Mouse (Mus musculus) midbrain, embryonic 10.5 days (tissue): Measurements from ENCODE around the gene Per1. TPM values are rescaled to one million over a fixed set of nuclear protein-coding genes. Genes with fewer than 3 reads are reported as not detected.
A peak's percentile ranks its signal among the peaks of the same experiment; 100 is the strongest.

ENCODE experiments used
- DNase-seq: peaks from one replicate; pipeline ENCODE4 v3.0.0-alpha.2; 2017; ENCODE audit warnings: low spot score
- H3K27ac ChIP-seq: fragments of 300-500 bp; sonication (generic); replicated peaks from 2 replicates; pipeline ENCODE4 v1.5.1; 2016; ENCODE audit warnings: mild to moderate bottlenecking
- H3K27me3 ChIP-seq: fragments of 300-500 bp; sonication (generic); 2 replicates; pipeline ENCODE4 v1.6.1; 2016; ENCODE audit warnings: low read depth, mild to moderate bottlenecking; ENCODE audit not compliant: poor library complexity, severe bottlenecking
- H3K36me3 ChIP-seq: fragments of 300-500 bp; sonication (generic); 2 replicates; pipeline ENCODE4 v1.6.1; 2016; ENCODE audit warnings: mild to moderate bottlenecking, moderate library complexity
- H3K4me1 ChIP-seq: fragments of 300-500 bp; sonication (generic); 2 replicates; pipeline ENCODE4 v1.6.1; 2016
- H3K4me3 ChIP-seq: fragments of 300-500 bp; sonication (generic); 2 replicates; pipeline ENCODE4 v1.5.1; 2016; ENCODE audit warnings: mild to moderate bottlenecking, moderate library complexity
- H3K9me3 ChIP-seq: fragments of 300-500 bp; sonication (generic); replicated peaks from 2 replicates; pipeline ENCODE4 v1.6.1; 2016; ENCODE audit warnings: mild to moderate bottlenecking
- WGBS: fragments of 180-500 bp; shearing (Covaris S2); methylation state at CpG from one replicate; pipeline ENCODE4 v1.1.7; 2016; 5-methylcytosine and 5-hydroxymethylcytosine counted together
- polyA plus RNA-seq: library from polyadenylated mRNA; unstranded; fragments of >200 nt; fragmentation: Nextera tagmentation; extraction: Ambion mirVana; gene quantifications from 2 replicates; pipeline ENCODE4 v1.2.1, GENCODE M21; 2016

Gene Per1
- polyA plus RNA-seq, 1 experiment from 2014 or later, result 7.6 TPM

DNA sequence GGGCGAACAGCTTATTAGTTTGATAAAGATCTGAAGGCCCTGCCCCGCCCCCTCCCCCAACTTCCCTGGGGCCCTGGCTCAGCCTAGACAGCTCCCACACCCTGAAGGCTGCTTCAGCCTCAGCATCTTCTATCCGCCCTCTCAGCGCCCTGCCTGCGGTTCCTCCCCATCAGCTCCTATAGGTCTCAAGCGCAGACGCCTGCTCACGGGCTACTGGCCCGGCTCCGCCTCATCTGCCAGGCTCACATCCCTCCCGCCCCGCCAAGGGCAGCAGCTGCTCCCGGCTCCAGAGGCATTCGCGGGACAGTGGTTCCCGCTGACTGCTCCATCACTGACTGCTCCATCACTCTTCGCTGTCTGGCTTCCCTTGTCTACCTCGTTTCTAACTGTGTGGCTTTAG, 61.8 kb downstream of the Per1 start, which contains the start of gene Alox12b:
Gene Alox12b, plus strand, starts transcription at position 190 of the 400 bp plus-strand sequence.
- Histone ChIP-seq H3K27ac (0 out of 2 replicates have a peak within 1 kb of the TSS, but pooled peaks have one; percentile 2), H3K9me3 (no peaks in the 10 kb centered on the region), H3K27me3 (peaks cover 47% of the 10 kb centered on the region), H3K36me3 (no peaks in the 10 kb centered on the region), H3K4me3 (peak within 1 kb of the TSS; percentile 40), H3K4me1 (peaks cover 10% of the 10 kb centered on the region)
- peak; percentile 47 for DNase-seq
- 3% methylated on average over 18 of the region's 18 CpGs for WGBS

Other genes starting within 250 kb of the Per1 start
- 55.2 and 60.3 TPM in 2 replicates for gene Ndel1, start 223.4 kb upstream of the Per1 start, polyA plus RNA-seq
- gene Rnf222, start 206.7 kb upstream of the Per1 start, polyA plus RNA-seq, result 0.04 and 0.05 TPM in 2 replicates
- 856 and 1,017 TPM in 2 replicates for gene Rpl26, start 193.6 kb upstream of the Per1 start, polyA plus RNA-seq
- gene Odf4, start 168.1 kb upstream of the Per1 start, polyA plus RNA-seq, result not detected in 2 replicates
- 6.4 and 6.6 TPM in 2 replicates for gene Arhgef15, start 137.7 kb upstream of the Per1 start, polyA plus RNA-seq
- 2.0 and 2.1 TPM in 2 replicates for gene Slc25a35, start 127.1 kb upstream of the Per1 start, polyA plus RNA-seq
- gene Rangrf, start 120.0 kb upstream of the Per1 start, polyA plus RNA-seq, result 68.4 and 84.6 TPM in 2 replicates
- gene Pfas, start 86.8 kb upstream of the Per1 start, polyA plus RNA-seq, result 57.8 and 59.2 TPM in 2 replicates
- gene Ctc1, start 79.3 kb upstream of the Per1 start, polyA plus RNA-seq, result 82.4 and 85.6 TPM in 2 replicates
- gene Aurkb, start 49.6 kb upstream of the Per1 start, polyA plus RNA-seq, result 218 and 239 TPM in 2 replicates
- gene Borcs6, start 35.5 kb upstream of the Per1 start, polyA plus RNA-seq, result 6.9 and 8.7 TPM in 2 replicates
- 63.4 and 64.8 TPM in 2 replicates for gene Tmem107, start 24.4 kb upstream of the Per1 start, polyA plus RNA-seq
- gene Vamp2, start 6.7 kb upstream of the Per1 start, polyA plus RNA-seq, result 63.1 and 90.1 TPM in 2 replicates
- 0.07 and 0.09 TPM in 2 replicates for gene Hes7, start 25.2 kb downstream of the Per1 start, polyA plus RNA-seq
- 0.07 and 0.14 TPM in 2 replicates for gene 9130213A22Rik, start 27.4 kb downstream of the Per1 start, polyA plus RNA-seq
- 0.17 and 0.25 TPM in 2 replicates for gene Aloxe3, start 30.7 kb downstream of the Per1 start, polyA plus RNA-seq
- not detected in 2 replicates for gene Alox12b, start 61.8 kb downstream of the Per1 start, polyA plus RNA-seq
- gene Alox8, start 102.6 kb downstream of the Per1 start, polyA plus RNA-seq, result 0.04 and 0.06 TPM in 2 replicates
- gene Gucy2e, start 141.8 kb downstream of the Per1 start, polyA plus RNA-seq, result 0.06 and 0.20 TPM in 2 replicates
- 39.9 TPM in 2 replicates for gene Cntrob, start 228.6 kb downstream of the Per1 start, polyA plus RNA-seq
- gene Trappc1, start 228.8 kb downstream of the Per1 start, polyA plus RNA-seq, result 174 and 188 TPM in 2 replicates
- gene Kcnab3, start 231.0 kb downstream of the Per1 start, polyA plus RNA-seq, result 1.4 and 2.3 TPM in 2 replicates
- 18.1 and 24.6 TPM in 2 replicates for gene Rnf227, start 245.2 kb downstream of the Per1 start, polyA plus RNA-seq